ENCODE assay signal across 8 mouse cellular contexts in the genomic region with DNA sequence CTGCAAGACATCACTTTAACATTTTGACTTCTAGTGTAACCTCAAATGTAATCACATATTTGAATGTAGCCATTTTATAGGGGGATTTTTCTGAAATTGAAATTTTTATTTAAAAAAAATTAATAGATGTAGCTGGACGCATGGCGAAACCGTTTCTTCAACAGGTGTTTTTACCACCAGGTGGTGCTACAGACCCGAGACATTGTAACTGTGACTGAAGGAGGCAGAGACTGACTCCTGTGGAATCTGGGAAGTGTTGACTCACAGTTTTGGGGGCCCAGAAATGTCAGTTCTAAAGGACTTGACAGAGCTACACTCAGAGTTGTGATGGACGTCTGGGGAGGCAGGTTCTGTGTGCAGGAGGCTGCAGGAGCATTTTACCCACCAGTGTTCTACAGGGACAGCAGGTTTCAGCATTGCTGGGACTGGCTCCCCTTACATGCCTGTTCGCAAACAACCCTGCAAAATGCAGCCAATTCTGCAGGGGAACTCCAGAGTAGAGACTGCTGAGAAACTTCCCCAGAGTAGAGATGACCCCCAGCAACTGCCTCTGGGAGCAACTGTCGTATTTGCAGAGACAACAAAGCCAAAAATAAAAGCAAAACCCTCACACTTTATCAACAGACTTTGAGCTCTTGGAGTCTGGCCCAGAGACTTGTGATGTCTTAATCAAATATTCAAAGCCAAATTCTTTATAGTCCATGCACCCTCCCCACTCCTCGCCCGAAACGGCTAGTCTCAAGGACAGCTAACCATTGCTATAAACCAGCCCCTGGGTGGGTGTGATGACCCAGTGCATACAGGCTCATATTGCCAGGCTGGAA. TPM values are rescaled to one million over a fixed set of nuclear protein-coding genes. Genes with fewer than 3 reads are reported as not detected.
A peak's percentile ranks its signal among the peaks of the same experiment; 100 is the strongest.
DNase-seq lines count a peak whose midpoint lies in the region; ATAC-seq and TF ChIP-seq lines count a peak whose summit lies in the region.

No protein-coding gene starts in this region.

- no peaks in the 10 kb centered on the region for H3K4me1 ChIP-seq in neural tube, embryonic 15.5 days
- H3K4me1 ChIP-seq in midbrain, postnatal 0 days (ENCODE audit: insufficient read depth, low read length) = no peaks in the 10 kb centered on the region
- peaks cover 13% of the 10 kb centered on the region; the same call in 1 of the 2 replicates for H3K4me1 ChIP-seq in stomach, embryonic 14.5 days (ENCODE audit: control insufficient read depth, insufficient read depth, low read length)

- no peaks in the 10 kb centered on the region for H3K36me3 ChIP-seq in neural tube, embryonic 15.5 days
- no peaks in the 10 kb centered on the region for H3K36me3 ChIP-seq in midbrain, postnatal 0 days (ENCODE audit: insufficient read depth, low read length)
- H3K36me3 ChIP-seq in stomach, embryonic 14.5 days (ENCODE audit: control insufficient read depth, insufficient read depth, low read length) = no peaks in the 10 kb centered on the region

- no peaks in the 10 kb centered on the region for H3K27me3 ChIP-seq in neural tube, embryonic 15.5 days (replicated peaks)
- no peaks in the 10 kb centered on the region for H3K27me3 ChIP-seq in midbrain, postnatal 0 days (ENCODE audit: insufficient read depth, low read length)
- H3K27me3 ChIP-seq in stomach, embryonic 14.5 days (ENCODE audit: control insufficient read depth, insufficient read depth, low read length) = no peaks in the 10 kb centered on the region

- peak; percentile 80 for TF ChIP-seq CTCF in midbrain, postnatal 0 days (IDR thresholded peaks at IDR 0.05)

- no peak overlapping the region for H3K27ac ChIP-seq in neural tube, embryonic 15.5 days (replicated peaks)
- no peak overlapping the region for H3K27ac ChIP-seq in midbrain, postnatal 0 days (ENCODE audit: low read depth, low read length)
- peak overlapping the region; percentile 56 for H3K27ac ChIP-seq in stomach, embryonic 14.5 days (ENCODE audit: low read length)

- intact Hi-C loops in left cerebral cortex, postnatal 4 days (cut with DNase I) = loop anchor here (2.0 kb wide), 1 partner anchor 160 kb away; no protein-coding TSS in a partner anchor

- no peaks in the 10 kb centered on the region for H3K9me3 ChIP-seq in neural tube, embryonic 15.5 days (replicated peaks)
- no peaks in the 10 kb centered on the region for H3K9me3 ChIP-seq in midbrain, postnatal 0 days (ENCODE audit: low read length)
- H3K9me3 ChIP-seq in stomach, embryonic 14.5 days (ENCODE audit: control insufficient read depth, low read depth, low read length) = no peaks in the 10 kb centered on the region

- ATAC-seq in neural tube, embryonic 15.5 days (ENCODE audit: low FRiP score) = no peak
- peak; percentile 63; the same call in 1 of the 2 replicates for ATAC-seq in midbrain, postnatal 0 days (ENCODE audit: low FRiP score)
- ATAC-seq in stomach, embryonic 14.5 days (ENCODE audit: insufficient number of reproducible peaks, insufficient read depth, low FRiP score, low read depth) = 0 out of 2 replicates have a peak, but pooled peaks have one; percentile 43

- H3K4me2 ChIP-seq in neural tube, embryonic 15.5 days = no peak overlapping the region
- H3K4me2 ChIP-seq in midbrain, postnatal 0 days (ENCODE audit: low read depth, low read length, poor library complexity, severe bottlenecking) = no peak overlapping the region
- no peak overlapping the region for H3K4me2 ChIP-seq in stomach, embryonic 14.5 days (replicated peaks; ENCODE audit: low read depth, low read length)

- H3K4me3 ChIP-seq in neural tube, embryonic 15.5 days (replicated peaks) = no peak overlapping the region
- H3K4me3 ChIP-seq in midbrain, postnatal 0 days (ENCODE audit: low read depth, low read length) = no peak overlapping the region
- H3K4me3 ChIP-seq in stomach, embryonic 14.5 days (ENCODE audit: low read depth, low read length) = no peak overlapping the region

- peak; percentile 69 for DNase-seq in neural tube, embryonic 10.5 days (ENCODE audit: extremely low spot score, low spot score)
- DNase-seq in embryo, embryonic 11 days = peak; percentile 84
- peak; percentile 72 to 91 for DNase-seq in heart, adult 18-20 months
- peak; percentile 73 for DNase-seq in kidney, adult 18-20 months
- peak; percentile 59 for DNase-seq in left cerebral cortex, postnatal 4 days
- peak; percentile 77 for DNase-seq in midbrain, postnatal 0 days (ENCODE audit: low spot score)

- H3K9ac ChIP-seq in neural tube, embryonic 15.5 days (replicated peaks) = no peak overlapping the region
- H3K9ac ChIP-seq in midbrain, postnatal 0 days (replicated peaks; ENCODE audit: low read length, poor library complexity, severe bottlenecking) = no peak overlapping the region
- no peak overlapping the region for H3K9ac ChIP-seq in stomach, embryonic 14.5 days (replicated peaks; ENCODE audit: low read depth, low read length)

- WGBS in neural tube, embryonic 15.5 days = 31% methylated on average over 10 of the region's 10 CpGs
- WGBS in midbrain, postnatal 0 days = 20% methylated on average over 10 of the region's 10 CpGs
- WGBS in stomach, embryonic 14.5 days = 30% methylated on average over 10 of the region's 10 CpGs

RNA-seq across cellular contexts. Expression of gene Spz1, which starts 4.5 kb away (rescaled TPM):
- polyA plus RNA-seq in neural tube, embryonic 15.5 days (2015; fragmentation: Nextera tagmentation; extraction: Ambion mirVana) = not detected in 2 replicates
- total RNA-seq in heart, adult 18-20 months (2021) = not detected
- not detected for total RNA-seq in left cerebral cortex, postnatal 4 days (2021)
- not detected in 2 replicates for total RNA-seq in midbrain, postnatal 0 days (2014; rRNA removed)
- not detected in 2 replicates for polyA plus RNA-seq in midbrain, postnatal 0 days (2015; fragmentation: Nextera tagmentation; extraction: Ambion mirVana)
- polyA plus RNA-seq in stomach, embryonic 14.5 days (2014; fragmentation: Nextera tagmentation; extraction: Ambion mirVana) = not detected in 2 replicates

RNA-seq across cellular contexts. Expression of gene Serinc5, which starts 30.5 kb away (rescaled TPM):
- 16.1 and 16.6 TPM in 2 replicates for polyA plus RNA-seq in neural tube, embryonic 15.5 days (2015; fragmentation: Nextera tagmentation; extraction: Ambion mirVana)
- 10 to 100 TPM; 10.2 to 12.4 TPM for total RNA-seq in heart, adult 18-20 months (2021)
- 10 to 100 TPM; 37.0 to 38.5 TPM for total RNA-seq in left cerebral cortex, postnatal 4 days (2021)
- 38.4 and 40.7 TPM in 2 replicates for total RNA-seq in midbrain, postnatal 0 days (2014; rRNA removed)
- 12.8 and 13.5 TPM in 2 replicates for polyA plus RNA-seq in midbrain, postnatal 0 days (2015; fragmentation: Nextera tagmentation; extraction: Ambion mirVana)
- 22.7 and 24.0 TPM in 2 replicates for polyA plus RNA-seq in stomach, embryonic 14.5 days (2014; fragmentation: Nextera tagmentation; extraction: Ambion mirVana)

RNA-seq across cellular contexts. Expression of gene Zfyve16, which starts 49.8 kb away (rescaled TPM):
- 8.7 and 8.9 TPM in 2 replicates for polyA plus RNA-seq in neural tube, embryonic 15.5 days (2015; fragmentation: Nextera tagmentation; extraction: Ambion mirVana)
- total RNA-seq in heart, adult 18-20 months (2021) = 10 to 100 TPM; 13.7 to 14.9 TPM
- 10 to 100 TPM; 28.4 to 28.7 TPM for total RNA-seq in left cerebral cortex, postnatal 4 days (2021)
- 16.8 and 18.3 TPM in 2 replicates for total RNA-seq in midbrain, postnatal 0 days (2014; rRNA removed)
- 5.1 and 6.1 TPM in 2 replicates for polyA plus RNA-seq in midbrain, postnatal 0 days (2015; fragmentation: Nextera tagmentation; extraction: Ambion mirVana)
- 14.6 TPM in 2 replicates for polyA plus RNA-seq in stomach, embryonic 14.5 days (2014; fragmentation: Nextera tagmentation; extraction: Ambion mirVana)
